Mouse (Mus musculus) embryo, embryonic 11.5 days (tissue): ENCODE data around the gene Otogl.

Source experiments
- DNase-seq: peaks from one replicate; pipeline ENCODE4 v3.0.0-alpha.2; 2012; ENCODE audit warnings: low read depth, low spot score

Gene Otogl

DNA sequence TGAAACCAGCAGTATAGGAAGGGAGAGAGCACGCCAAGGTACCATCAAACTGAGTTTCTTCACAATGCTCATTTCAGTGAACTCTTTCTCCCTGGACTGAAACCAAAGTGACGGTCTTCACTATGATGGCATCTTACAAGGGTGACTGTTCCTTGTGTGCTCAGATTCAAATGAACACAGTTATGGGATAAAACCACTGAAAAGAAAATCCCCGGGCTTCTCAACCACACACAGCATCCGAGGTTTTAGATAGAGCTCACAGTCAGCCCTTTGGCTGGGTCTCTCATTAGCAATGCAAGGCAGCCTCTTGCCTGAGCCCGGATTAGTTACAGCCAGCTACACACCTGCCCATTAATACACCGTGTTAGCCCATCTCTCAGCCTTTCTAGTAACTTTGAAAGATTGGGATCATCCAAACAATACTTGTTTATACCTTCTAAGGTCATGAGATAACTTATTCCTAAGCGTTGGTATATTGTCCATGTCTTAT is at the start of gene Otogl:
Gene Otogl, minus strand, starts transcription at position 51 of the 490 bp plus-strand sequence.
- no peak for DNase-seq

GRCm38 (mm10) chr10:107956588-107956987 is 44.7 kb upstream of the Otogl start:
- no peak for DNase-seq

DNA sequence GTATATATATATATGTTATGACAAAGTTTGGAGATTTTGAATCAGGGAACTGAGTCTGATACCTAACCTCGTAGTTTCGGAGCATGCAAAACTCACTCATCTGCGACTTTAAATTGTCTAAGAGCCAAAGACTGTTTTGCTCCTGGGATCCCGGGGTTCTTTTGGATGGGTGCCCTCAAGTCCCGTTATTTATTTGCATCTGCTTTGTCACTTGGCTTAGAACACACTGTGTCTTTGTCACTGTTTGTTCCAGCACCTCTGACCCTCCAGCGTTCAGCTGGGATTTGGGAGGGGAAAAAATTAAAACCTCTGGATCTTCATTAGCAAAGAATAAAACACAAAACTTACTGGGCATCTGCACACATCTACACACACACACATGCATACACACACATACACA is 42.5 kb upstream of the Otogl start:
- no peak for DNase-seq

DNA sequence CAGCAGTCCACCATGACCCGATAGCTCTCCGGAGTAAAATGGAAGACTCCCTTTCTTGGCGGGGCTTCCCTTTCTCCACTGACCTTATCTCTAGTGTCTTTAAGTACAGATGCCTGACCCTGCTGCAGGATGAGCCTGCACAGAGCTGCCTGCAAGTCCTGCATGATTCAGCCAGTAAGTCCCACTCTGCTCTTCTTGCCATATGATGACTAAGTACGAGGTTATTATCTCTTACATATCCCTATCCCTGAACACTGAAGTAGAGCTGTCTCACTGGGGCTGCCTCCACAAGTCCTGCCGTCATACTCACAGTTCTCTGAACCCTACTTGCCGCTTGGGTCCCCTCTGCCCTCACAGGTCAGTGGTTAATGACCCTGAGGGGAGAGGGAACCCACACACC is 39.7 kb upstream of the Otogl start:
- DNase-seq: no peak

DNA sequence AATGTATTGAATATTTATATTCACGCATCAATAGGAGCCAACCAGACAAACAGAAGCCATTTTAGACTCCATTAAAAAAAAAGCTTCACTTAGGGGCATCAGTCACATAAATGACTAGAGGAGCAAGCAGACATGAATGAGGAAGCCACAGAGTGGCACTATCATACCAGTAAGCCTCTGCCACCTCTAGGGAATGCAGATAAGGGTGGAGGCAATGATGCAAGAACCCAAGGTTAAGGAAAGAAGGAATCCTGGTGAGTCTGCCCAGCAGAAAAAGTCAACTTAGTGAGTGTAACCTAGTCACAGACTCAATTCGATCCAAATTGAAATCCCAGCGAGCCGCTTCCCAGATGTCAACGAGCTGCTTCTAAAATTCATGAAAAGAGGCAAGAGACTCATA is 38.0 kb upstream of the Otogl start:
- no peak for DNase-seq

DNA sequence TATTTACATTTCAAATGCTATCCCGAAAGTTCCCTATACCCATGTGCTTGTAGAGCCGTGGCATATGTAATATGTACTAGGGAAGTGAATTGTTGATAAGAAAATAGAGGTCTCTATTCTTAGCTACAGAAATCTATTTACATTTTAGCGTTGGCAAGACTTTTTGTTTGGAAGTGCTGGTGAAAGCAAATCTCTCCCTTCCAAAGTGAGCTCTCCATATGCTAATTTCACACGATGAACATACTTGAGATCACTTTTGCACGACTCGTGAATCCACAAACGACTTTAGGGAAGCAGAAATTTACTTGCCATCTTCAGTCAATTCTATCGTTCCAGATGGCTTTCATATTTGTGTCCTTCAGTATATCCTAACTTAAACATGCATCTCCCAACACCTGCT is 36.7 kb upstream of the Otogl start:
- no peak for DNase-seq

- DNase-seq: no peak
These were observed 36.1 kb upstream of the Otogl start for GRCm38 (mm10) chr10:107948038-107948437.

GRCm38 (mm10) chr10:107946348-107946747 is 34.4 kb upstream of the Otogl start:
- no peak for DNase-seq

DNA sequence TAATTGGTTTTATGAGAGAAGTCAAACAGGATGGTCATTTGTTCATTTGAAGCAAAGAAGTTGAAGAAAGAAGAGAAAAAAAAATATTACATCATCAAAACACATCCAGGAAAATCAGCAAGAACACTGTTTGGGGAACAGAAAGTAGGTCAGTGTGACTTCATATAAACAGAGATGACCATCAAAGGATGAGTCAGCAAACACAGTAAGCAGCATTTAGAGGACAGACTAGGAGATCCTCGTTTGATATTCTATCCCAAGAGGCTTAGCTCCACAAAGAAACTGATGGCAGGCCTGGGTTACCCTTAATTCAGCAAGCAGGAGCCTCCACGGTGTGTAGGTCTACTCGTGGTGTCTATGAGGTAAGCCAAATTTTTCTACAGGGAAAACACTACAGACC is 31.9 kb upstream of the Otogl start:
- DNase-seq: no peak

DNA sequence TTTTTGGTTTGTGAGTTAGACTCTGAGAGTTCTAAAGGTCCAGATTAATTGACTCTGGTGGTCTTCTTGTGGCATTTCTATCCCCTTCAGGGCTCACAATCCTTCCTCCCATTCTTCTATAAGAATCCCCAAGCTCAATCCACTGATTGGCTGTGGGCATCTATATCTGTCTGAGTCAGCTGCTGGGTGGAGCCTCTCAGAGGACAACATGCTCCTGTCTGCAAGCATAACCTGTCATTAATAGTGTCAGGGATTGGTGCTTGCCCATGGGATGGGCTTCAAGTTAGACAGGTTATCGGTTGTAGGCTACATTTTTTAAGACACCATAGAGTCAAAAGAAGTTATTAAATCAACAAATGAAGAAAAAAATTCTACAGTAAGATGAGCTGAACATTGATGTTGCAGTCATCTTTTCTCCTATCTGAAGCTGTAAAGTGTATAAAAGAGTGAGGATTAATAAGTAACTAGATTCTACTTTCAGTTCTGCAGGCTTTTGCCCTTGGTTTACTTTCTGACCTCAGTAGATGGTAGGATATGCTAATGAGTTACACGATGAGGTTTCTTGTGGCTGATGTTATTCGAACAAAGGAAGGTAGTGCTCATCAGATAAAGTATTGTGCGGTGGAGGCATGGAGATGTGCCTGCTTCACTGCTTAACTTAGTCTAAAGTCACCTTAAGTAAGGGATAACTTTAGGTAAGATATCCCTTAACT is 29.4 kb upstream of the Otogl start:
- DNase-seq: no peak

DNA sequence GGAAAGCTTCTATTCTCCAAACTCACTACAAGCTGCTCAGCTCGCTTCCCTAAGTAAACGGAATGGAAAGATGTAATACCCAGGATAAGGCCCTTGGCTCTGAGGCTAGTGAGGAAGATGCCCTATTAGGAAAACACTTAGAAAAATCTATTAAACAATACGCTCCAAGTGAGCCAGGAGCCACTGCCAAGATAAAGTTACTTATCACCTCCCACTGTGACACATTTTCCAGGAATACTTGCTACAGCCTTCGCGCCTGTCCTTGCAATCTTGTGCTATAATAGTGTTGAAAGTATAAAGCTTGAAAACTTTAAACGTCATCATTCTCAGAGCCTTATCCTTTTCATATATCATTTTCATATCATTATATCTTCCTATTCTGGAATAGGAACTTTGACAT is 28.4 kb upstream of the Otogl start:
- DNase-seq: no peak

GRCm38 (mm10) chr10:107939821-107940220 is 27.9 kb upstream of the Otogl start:
- no peak for DNase-seq

- no peak for DNase-seq
These were observed 22.1 kb upstream of the Otogl start for GRCm38 (mm10) chr10:107934055-107934454.

DNA sequence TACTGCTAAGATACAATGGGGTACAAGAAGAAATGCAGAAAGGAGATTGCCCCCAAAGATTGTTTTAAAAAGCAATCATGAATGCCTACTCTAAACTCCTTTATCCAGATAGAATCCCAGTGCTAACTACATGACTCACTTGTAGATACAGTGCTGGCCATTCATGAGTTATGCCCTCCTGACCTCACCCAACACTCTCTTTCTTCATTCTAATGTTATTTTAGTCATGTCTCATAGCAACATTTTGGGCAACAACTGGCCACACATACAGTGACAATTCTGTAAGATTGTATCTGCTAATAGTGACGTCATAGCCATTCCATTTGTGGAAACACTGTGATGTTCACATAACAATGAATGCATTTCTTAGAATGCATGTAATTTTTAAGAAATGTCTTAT is 21.6 kb upstream of the Otogl start:
- DNase-seq: no peak

- DNase-seq: no peak
These were observed 20.2 kb upstream of the Otogl start for GRCm38 (mm10) chr10:107931833-107932828.

DNA sequence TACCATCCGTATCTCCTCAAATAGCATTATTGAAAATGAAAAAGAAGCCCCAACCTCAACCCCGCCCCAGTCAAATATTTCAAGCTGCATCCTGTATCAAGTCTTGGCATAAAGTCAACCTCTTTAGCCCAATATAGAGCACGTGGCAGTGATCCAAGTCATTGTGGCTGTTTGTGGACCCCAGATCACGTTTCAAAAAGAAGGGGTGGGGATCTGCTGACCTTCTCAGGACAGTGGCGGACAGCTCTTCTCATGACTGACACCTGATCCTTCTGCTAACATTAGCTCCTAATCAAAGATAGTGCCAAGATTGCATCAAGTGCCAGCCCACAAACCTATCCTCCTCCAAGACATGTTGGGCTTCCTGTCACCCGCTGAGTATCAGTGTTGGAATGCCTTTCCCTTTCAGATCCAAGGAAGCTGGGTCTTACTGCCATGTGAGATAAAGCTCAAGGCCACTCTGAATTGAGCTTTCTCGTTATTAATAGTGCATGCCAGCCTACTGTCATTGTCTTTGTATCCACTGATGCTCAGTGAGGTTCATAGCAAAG is 18.6 kb upstream of the Otogl start:
- DNase-seq: no peak

DNA sequence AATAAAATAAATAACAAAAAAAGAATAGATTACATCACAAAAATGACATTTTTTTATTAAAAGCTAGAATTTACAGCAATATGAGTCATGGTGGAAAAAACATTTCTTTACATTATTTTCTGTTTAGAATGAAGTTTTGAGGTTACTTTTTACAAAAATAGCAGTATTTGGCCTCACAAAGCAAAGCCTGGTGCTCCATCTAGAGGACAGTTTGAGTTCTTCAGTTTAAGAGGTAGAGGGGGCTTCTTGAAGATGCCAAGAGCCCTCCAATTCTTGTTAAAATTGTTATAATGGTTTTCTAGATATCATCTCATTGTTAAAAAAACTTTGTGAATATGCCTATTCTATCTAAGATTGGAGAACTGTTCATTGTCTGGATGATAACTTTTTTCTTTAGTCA is 13.4 kb upstream of the Otogl start:
- DNase-seq: no peak

GRCm38 (mm10) chr10:107923860-107924259 is 11.9 kb upstream of the Otogl start:
- DNase-seq: no peak

DNA sequence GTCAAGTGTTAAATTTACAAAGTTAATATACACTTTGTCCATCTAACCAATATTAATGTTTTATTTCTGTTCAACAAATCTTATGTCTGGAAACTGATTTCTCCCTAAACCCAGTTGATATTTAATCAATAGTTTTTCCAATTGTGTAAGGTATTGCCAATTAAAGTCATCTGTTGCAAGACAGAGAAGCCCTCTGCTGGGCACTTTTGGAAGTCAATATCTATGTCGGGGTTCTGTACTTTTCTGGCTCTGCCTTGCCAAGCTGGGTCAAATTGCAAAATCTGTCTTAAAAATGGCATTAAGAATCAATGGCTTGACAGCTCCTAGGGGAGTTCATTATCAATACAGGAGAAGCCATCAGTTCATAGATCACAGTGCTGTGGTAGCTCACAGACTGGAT is 10.8 kb upstream of the Otogl start:
- no peak for DNase-seq

DNA sequence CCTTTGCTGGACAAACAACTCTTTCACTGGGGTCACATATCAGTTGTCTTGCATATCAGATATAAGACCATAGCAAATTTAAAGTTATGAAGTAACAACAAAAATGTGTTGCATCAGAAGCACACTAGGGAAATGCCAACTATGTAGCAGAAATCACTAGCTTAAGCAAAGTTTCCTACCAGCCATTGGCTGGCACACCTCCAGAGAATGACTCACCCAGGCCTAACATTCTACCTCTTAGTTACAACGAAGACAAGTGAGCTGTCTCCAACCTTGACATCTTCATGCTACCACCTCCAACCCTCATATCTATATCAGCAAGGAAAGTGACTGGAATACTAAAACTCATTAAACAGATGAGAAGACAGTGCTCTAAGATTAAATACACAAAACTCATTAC is 9.6 kb upstream of the Otogl start:
- DNase-seq: no peak

DNA sequence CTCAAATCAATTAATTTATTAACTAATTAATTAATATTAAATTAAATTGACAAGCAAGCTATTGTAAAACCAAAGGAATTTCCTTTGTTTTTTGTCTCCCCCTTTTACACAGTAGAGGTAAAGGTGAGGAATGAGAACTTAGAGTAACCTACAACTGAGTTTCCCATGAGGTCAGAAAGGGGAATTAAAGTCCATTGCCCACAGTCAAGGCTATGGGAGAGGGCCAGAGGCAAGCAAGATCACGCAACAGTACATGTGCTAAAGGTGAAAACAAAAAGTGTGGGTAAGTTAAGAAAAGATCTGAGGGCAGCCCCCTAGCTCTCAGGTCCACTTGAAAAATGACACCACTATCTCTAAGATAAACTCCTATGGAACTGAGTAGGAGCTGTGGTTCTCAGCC is 9.2 kb upstream of the Otogl start:
- no peak for DNase-seq

DNA sequence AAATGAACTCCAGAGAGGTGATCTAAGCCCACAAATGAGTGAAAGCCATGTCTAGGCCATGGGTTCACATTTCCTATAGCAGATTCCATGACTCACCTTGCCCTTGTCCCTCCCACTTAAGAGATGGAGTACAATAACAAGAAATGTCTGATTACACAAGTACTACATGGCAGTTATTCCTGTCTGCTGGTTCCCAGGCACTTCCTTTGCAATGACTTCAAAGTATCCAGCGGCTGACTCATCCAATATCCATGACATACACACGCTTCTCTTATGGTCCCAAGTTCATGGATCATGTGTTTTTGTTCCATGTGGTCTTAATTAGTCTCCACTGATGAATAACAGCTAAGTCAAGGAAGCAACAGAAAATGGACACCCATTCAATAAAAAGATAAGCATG is 1.1 kb upstream of the Otogl start:
- no peak for DNase-seq
